Mouse (Mus musculus) spleen, adult 12 weeks (tissue): Measurements from ENCODE around the gene Fkbp4.

Experiments used
- DNase-seq: peaks from one replicate; pipeline ENCODE4 v3.0.0; 2022; ENCODE audit warnings: low spot score

The Fkbp4 gene

DNA sequence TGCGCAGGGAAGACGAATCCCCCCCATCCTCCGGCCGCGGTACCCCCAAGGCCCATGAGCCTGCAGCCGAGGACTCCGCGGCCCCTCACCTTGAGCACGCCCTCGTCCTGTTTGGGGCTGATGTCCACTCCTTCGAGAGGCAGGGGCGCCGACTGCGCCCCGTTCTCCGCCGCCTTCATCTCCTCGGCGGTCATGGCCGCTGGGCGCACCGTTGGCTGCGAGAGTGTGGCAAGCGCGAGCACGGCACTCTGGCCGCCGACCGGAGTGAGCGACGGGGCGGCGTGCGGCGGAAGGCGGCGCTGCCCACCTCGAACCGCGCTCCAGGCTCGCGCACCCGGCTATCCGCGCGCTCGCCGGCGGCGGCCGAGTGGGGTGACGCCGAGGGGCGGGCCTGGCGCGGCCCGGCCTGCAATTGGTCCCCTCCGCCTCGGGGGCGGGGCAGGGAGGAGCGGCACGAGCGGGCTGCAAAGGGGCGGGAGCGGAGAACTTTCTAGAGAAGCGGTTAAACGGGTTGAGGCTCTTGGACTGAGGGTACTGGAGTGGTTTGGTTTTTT lies at the start of gene Fkbp4:
TSS of gene Fkbp4 (minus strand) at position 361 of the 554 bp plus-strand sequence.
- DNase-seq: peak; percentile 93

DNA sequence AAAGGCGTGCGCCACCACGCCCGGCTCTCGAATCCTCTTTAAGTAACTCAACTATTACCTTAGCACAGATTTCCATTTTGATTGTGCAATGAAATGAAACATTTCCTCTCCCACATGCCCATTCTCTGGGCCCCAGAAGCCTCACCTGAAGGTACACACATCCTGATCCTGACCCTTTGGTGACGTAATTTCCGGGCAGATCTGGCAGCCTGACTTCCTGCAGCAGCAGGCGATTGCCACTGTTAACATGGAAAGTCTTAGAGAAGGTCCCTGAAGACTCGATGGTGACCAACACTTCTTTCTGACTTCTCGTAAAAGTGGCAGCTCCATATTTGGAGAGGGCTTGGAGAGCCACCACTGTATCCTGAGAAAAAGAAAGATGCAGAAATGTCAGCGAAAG lies 49.3 kb upstream of the Fkbp4 start:
- no peak for DNase-seq

DNA sequence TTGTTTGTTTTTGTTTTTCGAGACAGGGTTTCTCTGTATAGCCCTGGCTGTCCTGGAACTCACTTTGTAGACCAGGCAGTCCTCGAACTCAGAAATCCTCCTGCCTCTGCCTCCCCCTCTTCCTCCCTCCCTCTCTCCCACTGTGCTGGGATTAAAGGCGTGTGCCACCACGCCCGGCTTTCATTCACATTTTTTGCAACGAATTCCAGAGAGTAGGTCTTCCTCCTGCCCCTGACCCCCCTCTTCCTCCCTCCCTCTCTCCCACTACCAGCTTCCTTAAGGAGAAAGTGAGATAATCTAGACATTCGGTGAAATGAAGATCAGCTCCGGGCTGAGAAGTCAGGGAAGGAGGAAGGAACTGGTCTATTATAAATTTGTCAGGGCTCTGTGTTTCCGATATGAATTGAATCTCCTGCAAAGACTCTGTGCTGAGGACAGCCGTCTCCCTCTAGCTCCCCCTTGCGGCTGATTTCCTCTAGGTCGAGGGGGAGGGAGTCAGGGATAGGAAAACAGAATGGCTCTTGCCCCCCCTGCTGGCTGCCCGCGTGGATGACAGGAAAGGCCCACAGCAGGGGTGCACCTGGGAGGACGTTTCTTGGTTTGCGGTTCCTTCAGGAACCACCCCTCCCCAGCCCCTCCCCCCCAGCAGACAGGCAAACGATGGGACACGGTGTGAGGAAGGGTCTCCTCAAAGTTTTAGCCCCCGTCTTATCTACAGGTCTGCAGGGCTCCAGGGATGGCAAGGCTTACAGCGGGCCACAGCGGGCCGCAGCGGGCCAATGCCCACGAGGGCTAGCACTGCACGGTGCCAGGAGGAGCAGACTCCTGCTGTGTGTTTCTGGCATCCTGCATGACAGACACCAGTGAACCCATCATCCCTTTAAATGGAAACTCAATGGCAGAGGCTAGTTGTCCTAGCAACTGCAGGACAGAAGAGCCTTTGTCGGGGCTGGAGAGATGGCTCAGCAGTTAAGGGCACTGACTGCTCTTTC lies 41.3 kb upstream of the Fkbp4 start:
- peak; percentile 83 for DNase-seq

DNA sequence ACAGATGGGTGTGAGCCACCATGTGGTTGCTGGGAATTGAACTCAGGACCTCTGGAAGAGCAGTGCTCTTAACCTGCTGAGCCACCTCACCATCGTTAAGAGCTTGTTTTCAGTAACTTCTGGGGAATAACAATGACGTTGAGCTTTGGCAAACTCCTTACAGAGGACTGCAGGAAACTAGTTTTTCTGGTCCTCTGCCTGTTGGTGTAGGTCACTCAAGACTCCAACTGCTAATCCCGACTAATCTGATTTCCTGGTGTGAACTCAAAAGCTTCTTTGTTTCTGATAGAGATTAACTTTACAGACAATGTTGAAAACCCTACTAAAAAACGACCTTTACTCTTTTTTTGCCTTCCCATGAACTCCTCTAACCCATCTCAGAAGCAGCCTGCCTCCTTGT lies 39.0 kb upstream of the Fkbp4 start:
- DNase-seq: no peak

DNA sequence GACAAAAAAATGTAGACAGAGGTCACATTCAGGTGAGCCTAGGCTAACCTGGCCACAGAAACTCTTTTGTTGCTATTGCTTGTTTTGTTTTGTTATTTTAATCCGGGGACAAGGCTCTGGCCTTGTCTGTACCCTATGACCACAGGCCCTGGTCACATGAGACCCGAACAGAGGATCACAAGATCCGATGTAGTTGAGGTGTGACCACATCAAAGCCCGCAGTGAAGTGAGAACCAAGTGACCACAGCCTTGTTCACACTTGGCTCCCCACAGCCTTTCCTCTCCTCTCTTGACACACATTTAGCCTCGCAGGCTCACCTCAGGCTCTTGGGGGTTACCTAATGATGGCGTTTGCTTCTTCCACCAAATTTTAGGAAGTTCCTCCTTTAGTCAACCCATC lies 35.6 kb upstream of the Fkbp4 start:
- no peak for DNase-seq

DNA sequence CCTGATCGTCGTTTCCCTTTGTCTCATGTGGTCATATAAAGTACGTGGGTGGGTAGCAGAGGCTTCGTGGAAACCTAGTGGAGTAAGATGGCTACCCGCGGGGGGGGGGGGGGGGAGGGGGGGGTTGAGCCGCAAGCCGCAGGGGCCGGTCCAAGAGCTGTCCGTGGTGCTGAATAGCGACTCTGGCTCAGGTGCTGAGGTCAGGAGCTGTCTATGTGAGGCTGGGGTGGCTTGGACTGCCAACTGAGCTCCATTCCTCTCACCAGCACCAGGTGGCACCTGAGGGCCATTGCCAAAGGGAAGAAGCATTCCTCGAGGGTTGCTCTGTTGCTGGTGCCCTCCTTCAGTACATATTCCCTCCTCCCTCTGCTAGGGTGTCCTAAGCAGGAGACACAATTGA lies 31.0 kb upstream of the Fkbp4 start:
- DNase-seq: no peak

DNA sequence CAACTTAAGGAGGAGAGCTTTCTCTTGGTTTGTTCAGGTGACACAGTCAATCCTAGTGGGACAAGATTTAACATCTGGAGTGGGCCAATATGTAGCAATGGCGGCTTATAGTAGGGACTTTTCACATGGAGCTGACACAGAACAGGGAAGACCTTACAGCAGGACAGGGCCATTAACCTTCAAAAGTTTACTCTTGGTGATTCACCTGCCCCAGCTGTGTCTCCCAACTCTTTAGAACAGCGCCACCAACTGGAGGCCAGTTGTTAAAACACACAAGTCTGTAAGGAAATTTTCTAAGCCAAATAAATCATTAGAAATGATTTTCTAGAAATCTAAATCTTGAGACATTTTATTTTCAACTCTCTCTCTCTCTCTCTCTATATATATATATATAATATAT lies 28.8 kb upstream of the Fkbp4 start:
- no peak for DNase-seq

DNA sequence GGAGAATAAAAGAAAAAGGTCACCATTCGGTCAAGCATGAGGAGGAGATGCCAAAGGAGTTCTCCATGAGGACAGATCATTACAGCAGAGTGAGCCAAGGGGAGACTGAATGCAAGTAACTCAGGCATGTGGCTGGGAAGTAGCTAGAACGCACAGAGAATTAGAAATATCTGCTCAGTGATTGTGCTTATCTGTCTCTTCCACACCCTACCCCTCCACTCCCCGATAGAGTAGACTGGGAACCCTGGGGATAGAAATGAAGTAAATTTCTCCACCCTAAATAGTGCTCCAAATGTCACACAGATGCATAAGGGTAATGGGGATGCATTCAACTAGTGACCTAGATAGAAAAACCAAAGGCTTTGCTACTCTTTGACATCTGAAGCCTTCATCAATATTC lies 28.1 kb upstream of the Fkbp4 start:
- DNase-seq: no peak

DNA sequence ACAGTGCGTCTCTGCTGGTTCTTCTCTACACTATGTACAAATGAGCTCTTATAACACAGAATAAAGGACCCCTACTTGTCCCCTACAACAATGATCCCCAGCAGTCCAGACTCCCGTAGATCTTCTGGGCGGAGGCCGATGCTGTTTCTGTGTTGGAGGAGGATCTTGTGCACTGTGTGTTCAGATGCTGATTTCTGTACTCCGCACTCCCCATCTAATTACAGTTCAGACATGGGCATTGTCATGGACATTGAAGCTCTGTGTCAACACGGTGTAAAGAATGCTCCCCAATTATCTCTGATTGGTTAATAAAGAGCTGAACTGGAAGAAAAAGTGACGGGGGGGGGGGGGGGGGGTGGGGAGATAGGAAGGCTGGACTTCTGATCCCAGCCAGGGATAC lies 27.6 kb upstream of the Fkbp4 start:
- no peak for DNase-seq

DNA sequence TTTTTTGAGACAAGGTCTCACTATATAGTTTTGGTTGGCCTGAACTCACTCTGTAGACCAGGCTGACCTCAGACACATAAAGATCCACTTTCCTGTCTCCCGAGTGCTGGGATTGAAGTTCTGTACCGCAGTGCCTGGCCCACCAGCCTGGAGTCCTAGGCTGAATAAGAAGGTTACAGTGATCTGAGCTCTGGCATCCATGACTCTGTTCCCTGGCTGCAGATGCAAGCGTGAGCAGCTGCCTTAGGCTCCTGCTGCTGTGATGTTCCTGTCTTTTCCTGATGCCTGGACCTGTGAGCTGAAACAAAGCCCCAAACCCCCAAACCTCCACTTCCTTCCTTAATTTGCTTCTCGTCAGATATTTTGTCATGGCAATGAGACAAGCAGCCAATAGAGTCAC lies 26.5 kb upstream of the Fkbp4 start:
- DNase-seq: no peak

DNA sequence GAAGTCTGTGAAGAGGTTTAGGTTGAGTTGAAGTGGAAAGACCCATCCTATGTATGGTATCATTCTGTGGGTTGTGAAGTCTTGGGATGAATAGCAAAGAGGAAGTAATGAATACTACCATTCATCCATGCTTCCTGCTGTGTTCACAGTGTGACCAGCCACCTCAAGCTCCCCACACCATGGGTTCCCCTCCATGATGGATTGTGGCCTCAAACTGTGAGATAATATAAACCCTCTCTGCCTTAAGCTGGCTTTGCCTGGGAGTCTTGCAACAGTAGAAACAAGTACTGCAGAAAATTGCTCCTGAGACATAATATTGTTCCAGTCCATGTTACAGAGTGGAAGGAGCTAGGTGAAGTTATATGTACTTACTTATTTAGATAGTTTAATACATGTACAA lies 23.1 kb upstream of the Fkbp4 start:
- DNase-seq: no peak

DNA sequence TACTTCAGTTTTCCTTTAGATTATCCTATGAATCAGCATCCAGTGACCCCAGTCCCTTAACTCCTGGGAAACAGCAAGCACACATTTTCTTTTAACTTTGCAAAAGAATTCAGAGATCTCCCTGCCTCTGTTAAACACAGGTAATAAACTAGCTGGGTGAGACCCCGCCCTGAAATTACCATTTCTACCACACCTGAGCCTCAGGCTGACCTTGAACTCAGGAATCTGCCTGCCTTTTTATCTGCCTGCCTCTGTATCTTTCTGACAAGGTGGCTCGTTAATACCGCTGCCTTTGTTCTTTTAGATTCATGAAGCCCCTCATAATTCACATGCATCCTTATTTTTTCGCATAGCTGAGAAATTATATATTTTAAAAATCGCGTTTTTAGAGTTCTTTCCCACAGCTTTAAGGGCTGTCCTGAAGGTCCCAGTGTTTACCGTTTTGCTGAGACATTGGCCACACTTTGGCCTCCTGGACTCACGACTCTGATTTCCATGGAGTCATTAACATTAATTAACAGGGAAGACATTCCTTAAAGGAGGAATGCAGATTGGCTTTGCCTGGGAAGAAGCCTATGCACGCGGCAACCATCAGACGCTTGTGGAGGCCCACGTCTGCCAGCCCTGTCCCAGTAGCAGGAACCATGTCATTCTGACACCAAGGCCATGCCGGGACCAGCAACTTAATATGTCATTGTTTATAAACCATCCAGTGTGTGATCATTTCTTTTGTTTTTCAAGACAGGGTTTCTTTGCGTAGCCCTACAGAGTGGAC lies 22.4 kb upstream of the Fkbp4 start:
- no peak for DNase-seq

DNA sequence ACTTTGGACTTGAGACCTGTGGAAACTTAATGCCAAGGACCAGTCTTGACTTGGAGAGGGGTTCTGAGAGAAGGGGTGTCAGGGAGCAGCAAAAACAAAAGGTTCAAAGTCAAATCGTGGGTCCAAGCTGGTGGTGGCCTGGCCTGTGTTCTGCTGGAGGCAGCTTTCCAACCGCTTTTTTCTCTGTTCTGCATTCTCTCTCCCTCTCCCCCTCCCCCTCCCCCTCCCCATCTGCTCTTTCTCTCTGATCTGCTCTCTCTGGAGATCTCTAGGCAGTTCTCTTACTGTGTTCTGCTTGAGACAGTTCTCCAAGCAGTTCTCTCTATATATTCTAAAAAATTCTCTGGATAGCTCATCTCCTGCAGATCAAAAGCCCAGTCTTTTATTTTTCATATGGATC lies 21.8 kb upstream of the Fkbp4 start:
- DNase-seq: no peak

DNA sequence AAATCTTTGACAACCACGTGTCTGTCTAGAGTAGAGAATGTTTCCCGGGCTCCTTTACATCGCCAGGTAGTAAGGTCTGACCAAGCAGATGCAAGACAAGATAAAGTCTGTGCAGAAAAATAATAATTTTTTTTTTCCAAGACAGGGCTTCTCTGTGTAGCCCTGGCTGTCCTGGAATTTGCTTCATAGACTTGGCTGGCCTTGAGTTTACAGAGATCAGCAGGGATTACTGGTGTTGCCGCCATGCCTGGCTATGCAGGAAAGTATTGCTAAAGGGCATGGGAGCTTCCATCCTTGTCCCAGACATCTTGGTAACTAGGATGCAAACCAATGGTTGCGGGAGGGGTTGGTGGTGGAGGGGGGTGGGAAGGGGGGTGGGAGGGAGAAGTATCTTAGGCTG lies 18.7 kb upstream of the Fkbp4 start:
- DNase-seq: no peak

DNA sequence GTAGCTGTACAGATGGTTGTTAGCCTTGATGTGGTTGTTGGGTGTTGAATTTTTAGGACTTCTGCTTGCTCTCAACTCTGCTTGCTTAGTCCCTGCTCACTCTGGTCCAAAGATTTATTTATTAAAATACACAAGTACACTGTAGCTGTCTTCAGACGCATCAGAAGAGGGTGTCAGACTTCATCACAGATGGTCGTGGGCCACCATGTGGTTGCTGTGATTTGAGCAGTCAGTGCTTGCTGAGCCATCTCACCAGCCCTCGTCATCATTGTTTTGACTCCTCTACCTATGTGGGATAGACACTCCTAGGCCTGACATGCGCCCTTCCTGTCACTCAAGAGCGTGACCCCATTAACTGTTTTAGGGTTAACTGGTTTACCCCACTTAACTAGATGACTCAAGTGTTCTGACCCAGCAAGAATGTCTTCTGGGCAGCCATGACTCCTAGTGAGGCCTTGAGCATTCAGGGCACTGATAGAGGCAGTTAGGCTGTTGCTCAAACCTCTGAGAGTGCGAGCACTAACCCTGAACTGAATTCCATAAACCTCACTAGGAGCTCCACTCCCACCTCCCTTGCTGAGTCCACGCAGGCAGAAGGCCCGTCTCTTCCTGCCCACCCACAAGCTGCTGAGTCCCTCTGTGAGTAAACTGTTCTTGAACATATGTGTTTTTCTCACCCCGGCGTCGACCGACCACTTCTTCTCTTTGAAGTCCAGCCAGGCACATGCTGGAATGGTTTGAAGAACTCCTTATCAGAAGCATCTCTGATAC lies 17.5 kb upstream of the Fkbp4 start:
- no peak for DNase-seq

DNA sequence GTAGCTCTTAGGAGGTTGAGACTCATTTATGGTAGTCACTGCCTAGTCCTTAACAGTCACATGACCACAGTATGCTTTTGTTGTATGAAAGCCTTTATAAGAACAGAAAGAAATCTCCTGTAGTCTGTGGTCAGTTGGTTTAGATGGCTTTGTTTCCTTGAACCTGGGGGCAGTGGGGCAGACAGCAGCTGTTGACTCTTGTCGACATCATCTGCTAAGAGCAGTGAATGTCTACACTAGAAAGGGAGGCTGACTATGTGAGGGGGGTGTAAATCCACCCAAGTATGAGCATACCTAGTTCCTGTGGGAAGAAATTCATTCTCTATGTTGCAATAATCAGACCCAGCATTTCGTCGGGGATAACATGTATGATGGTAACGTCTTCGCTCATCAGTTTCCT lies 8.6 kb upstream of the Fkbp4 start:
- DNase-seq: no peak

DNA sequence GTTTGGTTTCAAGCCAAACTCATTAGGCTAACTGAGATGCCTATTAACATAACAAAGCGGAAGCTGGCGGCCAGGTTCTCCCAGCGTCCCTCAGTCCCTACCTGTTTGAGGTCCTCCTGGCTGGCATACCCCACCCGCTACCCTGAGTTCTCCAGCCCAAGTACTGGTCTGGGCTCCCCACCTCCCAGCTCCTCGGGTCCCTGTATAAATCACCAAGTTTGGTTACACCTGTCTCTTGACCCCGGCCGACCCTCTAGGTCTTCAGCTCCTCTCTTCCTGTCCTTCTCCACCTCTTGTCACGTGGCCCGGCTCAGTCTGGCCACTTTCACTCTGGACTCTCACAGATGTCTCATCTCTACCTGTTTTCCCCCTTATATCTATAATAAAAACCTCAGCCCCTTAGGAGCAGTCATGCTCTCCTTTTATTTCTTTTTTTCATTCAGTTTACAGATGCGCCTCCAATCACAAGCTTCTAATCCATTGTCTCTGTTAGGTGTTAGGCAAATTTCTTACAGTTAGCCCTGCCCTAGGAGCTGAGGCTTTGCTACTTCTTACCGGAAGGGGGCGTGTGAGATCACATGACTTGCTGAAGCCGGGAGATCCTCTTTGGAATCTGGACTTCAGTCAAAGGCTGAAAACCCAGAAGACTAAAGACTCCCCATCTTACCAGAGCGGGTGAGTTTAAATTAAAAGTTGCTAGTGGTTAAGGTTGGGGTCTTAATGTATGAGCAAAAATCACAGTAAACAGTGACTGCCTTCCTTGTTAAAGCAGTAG lies 7.5 kb upstream of the Fkbp4 start:
- no peak for DNase-seq

DNA sequence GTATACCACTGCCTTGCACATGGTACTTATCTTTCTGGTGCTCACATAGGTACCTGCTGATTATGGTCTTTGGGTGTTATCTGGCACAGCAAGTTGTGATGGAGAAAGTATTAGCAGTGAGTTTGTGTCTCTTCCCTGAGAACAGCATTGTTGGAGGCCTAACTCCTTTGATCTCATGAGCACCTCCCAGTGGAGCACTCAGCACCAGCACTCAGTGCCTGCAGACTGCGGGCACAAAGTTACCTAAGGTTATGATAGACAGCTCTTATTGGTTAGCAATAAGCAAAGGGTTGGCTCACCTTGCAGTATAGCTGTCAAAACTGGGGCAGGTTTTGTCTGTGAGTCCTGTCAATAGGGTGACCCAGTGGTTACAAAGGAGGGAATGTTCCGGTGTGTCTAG lies 1.8 kb upstream of the Fkbp4 start:
- DNase-seq: no peak

DNA sequence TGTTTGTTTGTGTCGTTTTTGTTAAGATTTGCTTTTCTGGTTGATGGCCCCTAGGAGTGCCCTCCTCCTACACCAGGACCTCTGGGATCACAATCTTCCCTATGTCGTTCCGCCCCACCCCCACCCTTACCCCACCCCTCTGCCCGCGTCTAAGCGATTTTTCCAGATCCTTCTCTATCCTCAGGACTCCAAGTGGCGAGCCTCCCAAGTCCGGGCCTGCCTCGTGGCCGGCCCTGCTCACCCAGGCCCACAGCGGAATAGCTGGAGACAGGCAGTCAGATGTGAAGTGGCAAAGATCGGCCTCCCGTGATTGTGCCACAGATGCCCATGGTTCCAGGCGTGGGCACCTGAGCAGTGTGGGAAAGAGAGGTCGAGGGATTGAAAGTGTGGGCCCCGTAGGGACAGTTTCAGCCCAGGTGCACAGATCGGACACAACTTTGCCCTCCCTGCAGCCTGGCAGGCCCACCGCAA lies 429 bp upstream of the Fkbp4 start:
- peak; percentile 11 for DNase-seq

DNA sequence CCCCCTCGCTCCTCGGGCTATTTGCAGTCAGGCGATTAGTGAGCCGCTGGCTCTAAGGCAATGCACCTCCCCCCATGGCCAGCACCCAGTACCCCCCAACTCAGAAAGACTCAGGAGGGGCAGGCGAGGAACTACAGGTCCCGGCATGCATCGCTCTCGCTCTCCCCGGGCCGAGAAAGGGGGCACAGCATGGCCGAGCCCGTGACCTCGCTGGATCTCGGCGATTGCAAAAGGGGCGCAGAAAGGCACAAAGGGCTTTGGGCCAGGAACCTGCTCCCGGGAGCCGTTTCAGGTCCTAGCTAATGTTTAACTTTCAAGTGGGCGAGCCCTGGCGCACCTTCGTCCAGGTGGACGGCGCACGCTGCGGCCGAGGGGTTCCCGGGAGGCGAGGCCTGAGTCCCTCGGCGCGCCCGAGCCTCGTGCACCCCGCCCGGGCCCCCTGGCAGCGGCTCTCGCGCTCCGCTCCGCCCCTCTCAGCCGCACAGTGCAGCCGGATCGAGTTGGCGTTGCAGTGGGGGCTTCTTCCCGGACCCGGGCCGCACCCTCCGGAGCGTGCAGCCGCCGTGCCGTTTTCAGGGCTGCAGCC lies 653 bp downstream of the Fkbp4 start:
- peak; percentile 21 for DNase-seq

DNA sequence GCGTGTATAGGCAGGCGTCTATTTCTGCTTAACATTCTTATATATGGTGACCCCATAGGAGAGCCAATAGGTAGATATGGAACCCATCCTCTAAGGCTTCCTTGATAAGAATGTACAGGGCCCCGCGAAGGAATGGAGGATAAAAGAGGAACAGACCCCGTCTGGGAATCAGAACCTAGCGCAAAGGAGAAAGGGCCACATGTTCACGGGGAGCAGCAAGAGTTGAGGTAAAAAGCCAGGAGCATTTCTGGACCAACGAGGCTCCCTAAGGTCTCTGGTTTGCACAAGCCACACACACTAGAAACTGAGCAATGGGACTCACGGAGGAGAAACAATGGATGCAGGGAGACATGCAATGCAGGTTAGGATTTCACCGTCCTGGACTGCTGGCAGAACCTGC lies 1.2 kb downstream of the Fkbp4 start:
- no peak for DNase-seq
